39 mouse cellular contexts compared by ENCODE assay signal in the genomic region with DNA sequence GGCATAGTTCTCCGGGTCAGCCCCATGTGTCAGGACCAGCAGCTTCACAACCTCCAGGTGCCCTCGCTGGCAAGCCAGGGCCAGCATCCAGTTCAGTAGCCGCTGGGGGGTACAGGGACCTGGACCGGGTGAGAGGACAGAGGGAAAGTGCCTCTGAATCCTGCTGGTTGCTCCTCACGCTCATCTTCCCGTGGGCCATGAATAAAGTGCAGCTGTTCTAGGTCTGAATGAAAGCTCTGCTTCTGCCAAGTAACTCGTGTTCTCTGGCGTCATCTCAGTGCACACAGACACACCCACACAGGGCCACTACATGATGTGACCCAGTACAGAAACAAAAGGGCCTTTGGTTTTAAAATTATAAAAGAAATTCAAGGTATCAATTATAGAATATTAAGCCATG. TPM values are rescaled to one million over a fixed set of nuclear protein-coding genes. Genes with fewer than 3 reads are reported as not detected.
DNase-seq lines count a peak whose midpoint lies in the region; ATAC-seq and TF ChIP-seq lines count a peak whose summit lies in the region.
"Had no signal": no experiment of that assay in that cellular context is flagged by ENCODE, and none has a peak within 500 bp of the region (broad histone marks: within the 10 kb centered on the region; RNA-seq: fewer than 3 reads in every experiment).

No protein-coding gene starts in this region.

- no peak overlapping the region for H3K4me3 ChIP-seq in heart, embryonic 11.5 days (ENCODE audit: low read depth, low read length)
- H3K4me3 ChIP-seq in myocyte: no peak overlapping the region
- H3K4me3 ChIP-seq: embryonic facial prominence, embryonic 13.5 days; forebrain, embryonic 10.5 days; forebrain, embryonic 15.5 days; hindbrain, embryonic 12.5 days; intestine, embryonic 15.5 days; megakaryocyte, embryonic 14.5 days; neural tube, embryonic 15.5 days; stomach, embryonic 15.5 days had no signal

- no peak overlapping the region for H3K9ac ChIP-seq in heart, embryonic 11.5 days (ENCODE audit: low read depth, low read length)
- H3K9ac ChIP-seq: embryonic facial prominence, embryonic 13.5 days; forebrain, embryonic 15.5 days; hindbrain, embryonic 12.5 days; intestine, embryonic 15.5 days; liver, embryonic 14.5 days; neural tube, embryonic 15.5 days; stomach, embryonic 15.5 days had no signal

- no peak overlapping the region for H3K4me2 ChIP-seq in heart, embryonic 11.5 days
- no peak overlapping the region for H3K4me2 ChIP-seq in myocyte (ENCODE audit: low read depth)
- H3K4me2 ChIP-seq: embryonic facial prominence, embryonic 13.5 days; forebrain, embryonic 15.5 days; hindbrain, embryonic 12.5 days; intestine, embryonic 15.5 days; neural tube, embryonic 15.5 days; stomach, embryonic 15.5 days had no signal

- peak; percentile 97 for DNase-seq in heart, adult 11 months
- peak; percentile 47 to 53 for DNase-seq in heart, postnatal 10 days
- DNase-seq in heart, postnatal 36 days: no peak
- DNase-seq in MN1 (ENCODE audit: low spot score): peak; percentile 4
- DNase-seq: adrenal gland, adult 2 months; adrenal gland, postnatal 36 days; B cell, adult 2 months; cerebellum, adult 18-20 months; cerebellum, postnatal 10 days; kidney, adult 2 months; layer of hippocampus, postnatal 36 days; left cerebral cortex, postnatal 4 days; lung, adult 2 months; lung, postnatal 14 days; midbrain, embryonic 14.5 days; retina, postnatal 1 day; right cerebral cortex, postnatal 14 days had no signal

- no peak for ATAC-seq in heart, embryonic 11.5 days (replicated peaks; ENCODE audit: insufficient number of reproducible peaks, low FRiP score, low TSS enrichment)
- ATAC-seq: activated CD4-positive, CD25-positive, alpha-beta regulatory T cell, adult 4 months; forebrain, embryonic 15.5 days; hindbrain, postnatal 0 days; intestine, embryonic 15.5 days had no signal

- H3K27ac ChIP-seq in heart, embryonic 11.5 days (ENCODE audit: low read depth, low read length): no peak overlapping the region
- H3K27ac ChIP-seq: embryonic facial prominence, embryonic 13.5 days; forebrain, embryonic 10.5 days; forebrain, embryonic 15.5 days; hindbrain, embryonic 12.5 days; hindbrain, postnatal 0 days; intestine, embryonic 15.5 days; liver, embryonic 14.5 days; neural tube, embryonic 15.5 days; stomach, embryonic 15.5 days had no signal

- peaks cover 3% of the 10 kb centered on the region; the same call in 1 of the 2 replicates for H3K36me3 ChIP-seq in heart, embryonic 11.5 days (ENCODE audit: control insufficient read depth, insufficient read depth, low read length)
- H3K36me3 ChIP-seq in myocyte (ENCODE audit: control insufficient read depth, insufficient read depth): peaks cover 4% of the 10 kb centered on the region
- H3K36me3 ChIP-seq: forebrain, embryonic 15.5 days; hindbrain, embryonic 12.5 days; neural tube, embryonic 15.5 days had no signal

- H3K79me2 ChIP-seq in myocyte (ENCODE audit: control insufficient read depth, insufficient read depth): no peaks in the 10 kb centered on the region

- H3K4me1 ChIP-seq in heart, embryonic 11.5 days (ENCODE audit: control insufficient read depth, insufficient read depth, low read length): no peaks in the 10 kb centered on the region
- H3K4me1 ChIP-seq: embryonic facial prominence, embryonic 13.5 days; forebrain, embryonic 15.5 days; hindbrain, embryonic 12.5 days; intestine, embryonic 15.5 days; neural tube, embryonic 15.5 days; stomach, embryonic 15.5 days had no signal

- TF ChIP-seq POLR2A in myocyte (IDR thresholded peaks at IDR 0.05; ENCODE audit: insufficient read length, low read depth): no peak

- H3K9me3 ChIP-seq in heart, embryonic 11.5 days (replicated peaks; ENCODE audit: control insufficient read depth, low read length): no peaks in the 10 kb centered on the region
- H3K9me3 ChIP-seq: forebrain, embryonic 10.5 days; forebrain, embryonic 15.5 days; hindbrain, embryonic 12.5 days; intestine, embryonic 15.5 days; neural tube, embryonic 15.5 days; stomach, embryonic 15.5 days had no signal

- H3ac ChIP-seq in myocyte (ENCODE audit: control insufficient read depth, insufficient read length): no peak overlapping the region

- H3K27me3 ChIP-seq in heart, embryonic 11.5 days (ENCODE audit: control insufficient read depth, insufficient read depth, low read length): no peaks in the 10 kb centered on the region
- no peaks in the 10 kb centered on the region for H3K27me3 ChIP-seq in myocyte (ENCODE audit: control insufficient read depth, insufficient read depth, insufficient read length)
- H3K27me3 ChIP-seq: embryonic facial prominence, embryonic 13.5 days; forebrain, embryonic 15.5 days; hindbrain, embryonic 12.5 days; intestine, embryonic 15.5 days; megakaryocyte, embryonic 14.5 days; neural tube, embryonic 15.5 days; stomach, embryonic 15.5 days had no signal

- intact Hi-C loops in heart, postnatal 10 days (cut with DNase I): no loop called here
- intact Hi-C loops in heart, postnatal 36 days (cut with DNase I): no loop called here

- WGBS in heart, embryonic 11.5 days (ENCODE audit: insufficient replicate concordance): 77% methylated on average over 8 of the region's 8 CpGs

TF ChIP-seq in myocyte, 11 proteins besides CTCF, POLR2A, EP300 and RAD21:
- TF ChIP-seq MYOD1 (IDR thresholded peaks at IDR 0.05; ENCODE audit: control insufficient read depth in 1 of 3, insufficient read length in 2 of 3, low read depth in 2 of 3) (peak in 1 of 3 experiments; percentile 63), TCF12 (IDR thresholded peaks at IDR 0.05; ENCODE audit: insufficient read depth, poor library complexity, severe bottlenecking) (no peak), MYOG (IDR thresholded peaks at IDR 0.05; ENCODE audit: control insufficient read depth in 1 of 3, insufficient read depth in 1 of 3, insufficient read length in 2 of 3, low read depth in 2 of 3) (peak in 2 of 3 experiments; percentile 13 to 22)

RNA-seq across cellular contexts. Expression of gene Gm10974, which starts 33.4 kb away (rescaled TPM):
- not detected in 2 replicates for polyA plus RNA-seq in heart, embryonic 11.5 days (2014; fragmentation: Nextera tagmentation; extraction: Ambion mirVana)
- total RNA-seq in heart, postnatal 10 days (2021): not detected
- not detected for total RNA-seq in heart, postnatal 36 days (2021)
- not detected for polyA plus RNA-seq in myocyte (2012; fragmentation: generic; extraction: Trizol)
- total RNA-seq: adrenal gland, adult 2 months; adrenal gland, postnatal 36 days; common myeloid progenitor, adult 5-6 weeks; hindbrain, postnatal 0 days; layer of hippocampus, postnatal 36 days; left cerebral cortex, postnatal 4 days; monocyte, adult 5-6 weeks had no signal
- polyA plus RNA-seq: activated CD4-positive, CD25-positive, alpha-beta regulatory T cell, adult 4 months; adrenal gland, adult 2 months; brain, embryonic 14.5 days; embryonic facial prominence, embryonic 13.5 days; forebrain, embryonic 10.5 days; forebrain, embryonic 15.5 days; frontal cortex, adult 2 months; gonadal fat pad, adult 2 months; heart, embryonic 16.5 days; hindbrain, embryonic 12.5 days; hindbrain, postnatal 0 days; intestine, embryonic 15.5 days; kidney, adult 2 months; kidney, embryonic 16.5 days; large intestine, adult 2 months; limb, embryonic 14.5 days; liver, embryonic 14.5 days; lung, adult 2 months; midbrain, embryonic 14.5 days; neural tube, embryonic 15.5 days; stomach, embryonic 15.5 days had no signal

RNA-seq across cellular contexts. Expression of gene Lrrk1, which starts 55.8 kb away (rescaled TPM):
- polyA plus RNA-seq in heart, embryonic 11.5 days (2014; fragmentation: Nextera tagmentation; extraction: Ambion mirVana): 6.3 and 7.8 TPM in 2 replicates
- 10 to 100 TPM; 11.9 to 13.3 TPM for total RNA-seq in heart, postnatal 10 days (2021)
- 10 to 100 TPM; 10.2 to 10.9 TPM for total RNA-seq in heart, postnatal 36 days (2021)
- polyA plus RNA-seq in myocyte (2012; fragmentation: generic; extraction: Trizol): 24.8 TPM

Comparison
In these comparisons a context has a peak if more than half of its experiments do, and no peak if none do; other contexts are left out.
1. DNase-seq: peak in heart, adult 11 months (single experiment), heart, postnatal 10 days (2 of 2) and MN1 (single experiment); none in heart, postnatal 36 days (0 of 2).